Mouse (Mus musculus): ENCODE results near the gene 2610301B20Rik.

DNA sequence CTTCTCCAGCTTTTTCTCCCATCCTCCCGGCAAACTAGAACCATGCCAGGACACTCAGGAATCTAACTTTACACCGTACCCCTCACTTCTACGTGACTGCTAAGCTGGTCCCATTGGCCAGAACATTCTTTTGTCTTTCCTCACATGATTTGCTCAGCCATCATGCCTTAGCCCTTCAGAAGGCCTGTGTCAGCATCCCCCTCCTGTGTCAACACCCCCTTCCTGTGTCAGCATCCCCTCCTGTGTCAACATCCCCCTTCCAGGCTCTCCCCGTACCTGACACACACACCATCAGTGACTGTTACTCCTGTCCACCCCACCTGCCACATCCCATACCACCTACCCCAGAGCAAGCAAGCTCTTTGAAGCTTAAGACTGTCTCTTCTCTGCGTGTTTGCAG is 58.5 kb downstream of the 2610301B20Rik start:
- TF ChIP-seq CTCF (IDR thresholded peaks at IDR 0.05; ENCODE audit: extremely low read depth, insufficient read length, insufficient replicate concordance, low read depth, low read length) (no peak), POLR2A (IDR thresholded peaks at IDR 0.05; ENCODE audit: low read depth, low read length) (no peak)

Measured in small intestine, adult 2 months (tissue).